Mouse (Mus musculus): ENCODE results near the gene Ttc41.

- TF ChIP-seq CTCF (IDR thresholded peaks at IDR 0.05; ENCODE audit: low read depth, low read length) (no peak), POLR2A (IDR thresholded peaks at IDR 0.05; ENCODE audit: insufficient read depth, low read length) (no peak), EP300 (IDR thresholded peaks at IDR 0.05; ENCODE audit: insufficient read depth, low read depth, low read length) (no peak)
Measured at GRCm38 (mm10) chr10:86785396-86785795, 79.8 kb downstream of the Ttc41 start.

Measured in ES-Bruce4 (cell line).